ENCODE assay signal across 8 mouse cellular contexts in the genomic region with DNA sequence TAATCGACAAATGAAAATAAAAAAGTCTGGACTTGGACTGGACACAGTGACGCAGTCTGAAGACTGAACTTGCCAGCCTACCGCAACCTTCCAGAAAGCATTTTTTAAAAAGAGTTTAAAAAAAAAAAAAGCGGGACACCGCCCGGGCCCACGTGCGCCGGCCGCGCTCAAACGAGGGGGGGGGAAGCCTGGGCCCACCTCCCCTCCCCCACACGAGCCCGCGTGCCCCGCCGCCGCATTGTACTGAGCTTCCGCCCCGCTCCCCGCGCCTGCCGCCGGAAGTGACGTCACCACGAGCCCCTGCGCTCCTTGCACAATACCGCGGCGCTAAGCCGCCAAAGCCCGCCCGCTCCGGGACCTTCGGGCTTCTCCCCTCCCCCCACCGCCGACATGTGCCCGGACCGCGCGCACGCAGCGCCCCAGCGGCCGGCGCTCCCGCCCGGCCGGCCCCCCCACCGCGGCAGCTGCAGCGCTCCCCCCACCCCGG. TPM values are rescaled to one million over a fixed set of nuclear protein-coding genes. Genes with fewer than 3 reads are reported as not detected.
DNase-seq lines count a peak whose midpoint lies in the region; ATAC-seq and TF ChIP-seq lines count a peak whose summit lies in the region.

No protein-coding gene starts in this region.

- peak; percentile 89 for DNase-seq in T-cell, adult 2 months (ENCODE audit: low spot score)
- DNase-seq in cerebellum, postnatal 4 days (ENCODE audit: low spot score in 2 of 2), result peak; percentile 95
- peak; percentile 99 for DNase-seq in gastrocnemius, adult 2 months
- peak; percentile 97 for DNase-seq in hindbrain, postnatal 0 days (ENCODE audit: low spot score)
- peak; percentile 77 to 92 for DNase-seq in left cerebral cortex, adult 8-10 months (ENCODE audit: low spot score in 2 of 2)
- DNase-seq in right cerebral cortex, adult 18-20 months, result peak; percentile 94
- DNase-seq in urinary bladder, adult 2 months (ENCODE audit: low spot score), result peak; percentile 94

- H3K4me3 ChIP-seq in gastrocnemius, adult 2 months, result peak overlapping the region; percentile 81
- H3K4me3 ChIP-seq in hindbrain, postnatal 0 days (ENCODE audit: low read length), result peak overlapping the region; percentile 100

- peak; percentile 93 for ATAC-seq in hindbrain, postnatal 0 days
- ATAC-seq in megakaryocyte, adult 5-6 weeks (ENCODE audit: poor library complexity, severe bottlenecking), result peak; percentile 62

- intact Hi-C loops in gastrocnemius, adult 2 months (cut with DNase I), result loop anchor here (1.0 kb wide), 1 partner anchor 18 kb away; no protein-coding TSS in a partner anchor

- H3K9me3 ChIP-seq in hindbrain, postnatal 0 days (ENCODE audit: low read length), result no peaks in the 10 kb centered on the region

- H3K27ac ChIP-seq in gastrocnemius, adult 2 months, result peak overlapping the region; percentile 100
- peak overlapping the region; percentile 100 for H3K27ac ChIP-seq in hindbrain, postnatal 0 days

- no peak for TF ChIP-seq CTCF in gastrocnemius, adult 2 months (IDR thresholded peaks at IDR 0.05)
- no peak for TF ChIP-seq CTCF in hindbrain, postnatal 0 days (IDR thresholded peaks at IDR 0.05; ENCODE audit: low read depth)

- H3K4me1 ChIP-seq in hindbrain, postnatal 0 days (ENCODE audit: insufficient read depth, low read length), result peaks cover 5% of the 10 kb centered on the region; the same call in 1 of the 2 replicates

- peak overlapping the region; percentile 100 for H3K9ac ChIP-seq in hindbrain, postnatal 0 days (replicated peaks; ENCODE audit: low read length)

- H3K27me3 ChIP-seq in hindbrain, postnatal 0 days (ENCODE audit: insufficient read depth, low read length), result no peaks in the 10 kb centered on the region

- peak overlapping the region; percentile 91 for H3K4me2 ChIP-seq in hindbrain, postnatal 0 days (ENCODE audit: low read depth, low read length)

- 2% methylated on average over 41 of the region's 53 CpGs for WGBS in hindbrain, postnatal 0 days

- peaks cover 24% of the 10 kb centered on the region for H3K36me3 ChIP-seq in hindbrain, postnatal 0 days (ENCODE audit: insufficient read depth, low read length)

RNA-seq across cellular contexts. Expression of a gene that starts 1.3 kb away (rescaled TPM):
- total RNA-seq in gastrocnemius, adult 2 months (2021), result 100 to 1,000 TPM; 135 to 140 TPM
- 113 and 133 TPM in 2 replicates for total RNA-seq in hindbrain, postnatal 0 days (2014; rRNA removed)
- polyA plus RNA-seq in hindbrain, postnatal 0 days (2015; fragmentation: Nextera tagmentation; extraction: Ambion mirVana), result 185 and 192 TPM in 2 replicates
- total RNA-seq in left cerebral cortex, adult 8-10 months (2022), result 100 to 1,000 TPM; 359 to 418 (median 395) TPM
- 418 and 446 TPM in 2 replicates for total RNA-seq in megakaryocyte, adult 5-6 weeks (2015)
- 321 and 398 TPM in 2 replicates for total RNA-seq in megakaryocyte, adult 5-6 weeks (2017)
- polyA plus RNA-seq in urinary bladder, adult 2 months (2012; rRNA removed), result 207 and 224 TPM in 2 replicates

RNA-seq across cellular contexts. Expression of a gene that starts 17.4 kb away (rescaled TPM):
- total RNA-seq in gastrocnemius, adult 2 months (2021), result 10 to 100 TPM; 33.3 to 63.8 TPM
- total RNA-seq in hindbrain, postnatal 0 days (2014; rRNA removed), result 24.4 and 30.1 TPM in 2 replicates
- 102 and 117 TPM in 2 replicates for polyA plus RNA-seq in hindbrain, postnatal 0 days (2015; fragmentation: Nextera tagmentation; extraction: Ambion mirVana)
- total RNA-seq in left cerebral cortex, adult 8-10 months (2022), result 10 to 100 TPM; 22.5 to 37.3 (median 28.5) TPM
- 163 and 174 TPM in 2 replicates for total RNA-seq in megakaryocyte, adult 5-6 weeks (2015)
- 137 and 158 TPM in 2 replicates for total RNA-seq in megakaryocyte, adult 5-6 weeks (2017)
- 77.2 and 84.8 TPM in 2 replicates for polyA plus RNA-seq in urinary bladder, adult 2 months (2012; rRNA removed)

Comparison
In these comparisons a context has a peak if more than half of its experiments do, and no peak if none do; other contexts are left out.
1. Peak in every context shown above with its lines: DNase-seq, ATAC-seq, H3K4me3 ChIP-seq and H3K27ac ChIP-seq.